Mouse (Mus musculus) liver (tissue): Measurements from ENCODE around the gene Zfp319.
"Not testable (repeated sequence)": the region's sequence is repeated elsewhere in the genome, so short reads cannot be mapped to it uniquely, and the experiment has no call there.

ENCODE experiments used
- DNase-seq: peaks from one replicate; pipeline ENCODE4 v3.0.0-alpha.2; 2020; ENCODE audit warnings: mixed read lengths

Gene Zfp319

GRCm38 (mm10) chr8:95331720-95332436 is at the start of gene Zfp319, which contains the start of gene Usb1:
Gene Zfp319, minus strand, starts transcription at chr8:95331950.
Gene Usb1, plus strand, starts transcription at chr8:95332284.
- peak; percentile 95 for DNase-seq

- no peak for DNase-seq
These were observed 49.2 kb upstream of the Zfp319 start for GRCm38 (mm10) chr8:95380953-95381352.

- not testable (repeated sequence) for DNase-seq
These were observed 47.2 kb upstream of the Zfp319 start for GRCm38 (mm10) chr8:95378928-95379327.

DNA sequence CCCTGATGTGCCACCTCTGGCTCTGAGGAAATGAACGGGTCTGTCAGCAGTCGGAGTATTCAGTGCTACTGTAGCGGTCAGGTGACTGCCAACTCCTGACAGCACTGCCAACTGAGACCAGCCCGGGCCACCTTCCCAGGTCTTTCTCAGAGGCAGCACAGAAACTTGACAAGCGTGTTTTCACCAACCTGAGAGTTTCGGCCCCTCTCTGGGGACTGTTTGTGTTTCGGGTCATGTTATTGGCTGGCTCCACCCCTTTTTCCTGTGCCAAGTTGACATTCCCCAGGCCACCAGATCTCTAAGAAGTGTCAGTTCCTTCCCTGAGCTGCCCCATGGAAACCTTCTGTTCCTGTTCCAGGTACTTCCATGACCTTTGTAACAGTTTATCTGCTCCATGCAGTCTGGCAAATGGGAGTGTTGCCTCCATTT is 46.1 kb upstream of the Zfp319 start:
- DNase-seq = no peak

GRCm38 (mm10) chr8:95377101-95377500 is 45.4 kb upstream of the Zfp319 start:
- no peak for DNase-seq

DNA sequence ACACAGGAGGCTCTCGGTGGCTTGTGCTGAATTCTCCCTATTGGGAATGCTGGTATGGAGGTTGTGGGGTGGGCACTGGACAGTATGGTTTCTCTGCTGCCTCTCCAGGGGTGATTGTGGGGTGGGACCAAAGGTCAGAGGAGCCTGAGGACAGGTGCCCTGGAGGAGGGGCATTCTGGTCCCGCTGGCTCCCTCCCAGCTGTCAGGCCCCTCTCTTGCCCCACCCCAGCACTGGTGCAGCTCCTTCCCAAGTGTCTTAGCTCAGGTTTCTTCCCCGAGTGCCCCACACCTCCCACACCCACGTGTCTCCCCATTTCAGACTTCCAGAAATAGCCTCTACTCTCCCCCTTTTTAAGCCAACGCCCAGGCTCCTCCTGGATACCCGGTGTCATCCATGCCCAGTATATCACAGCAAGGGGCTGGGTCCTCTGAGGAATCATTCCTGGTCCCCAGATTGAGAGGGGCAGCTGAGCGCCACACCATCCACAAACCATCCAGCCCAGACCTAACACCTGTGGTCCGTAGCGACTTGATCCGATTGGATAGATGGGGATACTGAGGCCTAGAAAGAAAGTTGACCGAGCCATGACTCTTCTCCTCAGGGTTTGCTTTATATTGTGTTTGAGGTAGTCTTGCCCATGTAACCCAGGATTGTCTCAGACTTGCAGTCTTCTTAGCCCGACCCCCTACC is 44.7 kb upstream of the Zfp319 start:
- DNase-seq = no peak

DNA sequence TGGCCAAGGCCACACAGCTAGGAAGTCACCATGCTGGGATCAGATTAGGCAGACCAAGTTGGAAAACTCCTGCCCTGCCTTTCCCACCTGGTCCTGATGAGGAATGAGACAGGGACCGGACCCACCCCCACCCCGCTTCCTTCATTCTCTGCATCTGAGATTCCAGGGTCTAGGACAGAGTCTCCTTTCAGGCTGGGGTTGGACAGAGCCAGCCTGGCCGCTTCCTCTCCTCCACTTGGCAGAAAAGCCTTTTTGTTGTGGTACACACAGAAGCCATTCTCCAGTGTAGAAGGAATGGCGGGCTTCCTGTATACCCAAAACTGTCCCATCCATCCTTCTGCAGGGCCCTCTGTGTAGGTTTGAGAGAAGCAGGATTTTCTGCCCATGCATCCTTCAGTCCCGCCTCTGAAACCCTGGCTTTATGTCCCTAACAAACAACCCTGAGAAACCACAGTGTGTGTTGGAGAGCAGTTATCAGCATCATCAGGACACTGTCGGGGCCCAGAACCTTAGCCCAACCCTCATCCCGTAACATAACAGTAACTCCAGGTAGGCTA is 43.7 kb upstream of the Zfp319 start:
- DNase-seq = no peak

DNA sequence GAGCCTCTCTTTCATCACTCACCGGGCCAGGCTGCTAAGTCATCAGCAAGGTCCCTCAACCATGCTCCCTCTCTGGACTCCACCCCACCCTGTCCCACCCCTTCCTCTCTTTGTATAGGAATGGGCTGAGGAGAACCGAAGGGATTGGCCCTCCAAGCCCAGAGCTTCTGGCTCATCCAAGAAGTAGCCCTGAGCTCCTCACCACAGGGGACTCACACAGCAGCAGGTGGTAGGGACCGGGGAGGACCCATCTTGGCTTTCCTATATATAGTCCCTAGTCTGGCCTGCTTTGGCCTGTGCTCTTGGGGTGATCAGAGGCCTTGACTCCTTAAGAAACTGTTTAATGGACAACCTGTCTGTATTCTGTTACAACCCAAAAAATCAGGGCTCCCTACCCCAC is 42.7 kb upstream of the Zfp319 start:
- no peak for DNase-seq

DNA sequence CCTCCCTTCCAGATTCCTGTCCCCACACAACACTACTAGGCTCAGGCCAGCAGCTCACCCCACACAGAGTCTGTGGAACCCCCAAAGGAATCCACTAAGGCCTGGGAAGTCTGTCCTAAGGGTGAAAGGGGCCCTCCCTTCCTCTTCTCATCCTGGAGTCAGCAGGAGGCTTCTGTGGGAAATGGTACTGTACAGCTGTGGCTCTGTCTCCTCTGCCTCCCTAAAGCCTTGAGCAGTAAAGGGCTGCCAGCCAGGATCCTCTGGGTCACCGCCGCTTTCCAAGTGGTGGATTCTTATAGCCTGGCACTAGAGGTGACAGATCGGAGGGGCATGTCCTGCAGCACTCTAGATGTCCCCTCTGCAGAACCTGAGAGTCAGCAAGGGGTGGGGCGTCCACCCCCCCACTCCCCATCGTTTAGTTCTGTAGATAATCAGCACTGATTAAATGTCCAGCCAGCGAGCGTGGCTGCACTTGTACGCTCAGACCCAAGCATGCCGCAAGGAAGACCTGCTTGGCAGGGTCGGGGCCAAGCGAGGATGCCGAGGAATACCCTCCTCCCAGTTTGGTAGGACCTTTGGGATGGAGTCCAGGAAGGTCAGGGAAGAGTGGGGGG is 41.7 kb upstream of the Zfp319 start:
- no peak for DNase-seq

DNA sequence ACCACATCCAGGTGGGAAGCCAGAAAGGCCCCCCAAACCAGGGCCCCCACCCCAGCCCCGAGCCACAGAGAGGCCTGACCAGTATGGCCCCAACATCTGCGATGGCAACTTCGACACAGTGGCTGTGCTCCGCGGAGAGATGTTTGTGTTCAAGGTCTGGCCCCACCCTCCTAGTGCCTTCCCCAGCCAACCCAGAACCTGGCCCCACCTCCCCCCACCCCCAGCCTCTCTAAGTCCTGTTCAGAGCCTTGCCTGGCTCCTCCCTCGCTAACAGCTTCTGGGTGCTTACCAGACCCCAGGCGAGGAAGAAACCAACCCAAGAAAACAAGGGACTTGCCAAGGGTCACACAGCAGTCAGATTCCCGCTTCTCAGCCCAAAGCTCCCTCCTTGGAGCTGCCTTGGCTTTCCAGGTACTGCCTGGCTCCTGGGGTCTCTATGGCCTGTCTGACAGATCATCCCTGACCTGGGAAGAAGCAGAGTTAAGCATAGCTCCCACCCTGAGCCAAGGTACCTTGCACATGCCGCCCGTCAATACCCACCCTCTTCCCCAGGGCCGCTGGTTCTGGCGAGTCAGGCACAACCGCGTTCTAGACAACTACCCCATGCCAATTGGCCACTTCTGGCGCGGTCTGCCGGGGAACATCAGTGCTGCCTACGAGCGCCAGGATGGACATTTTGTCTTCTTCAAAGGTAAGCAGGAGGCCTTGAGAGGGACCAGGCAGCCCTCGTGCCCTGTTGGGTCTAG is 38.0 kb upstream of the Zfp319 start:
- peak; percentile 66 for DNase-seq

DNA sequence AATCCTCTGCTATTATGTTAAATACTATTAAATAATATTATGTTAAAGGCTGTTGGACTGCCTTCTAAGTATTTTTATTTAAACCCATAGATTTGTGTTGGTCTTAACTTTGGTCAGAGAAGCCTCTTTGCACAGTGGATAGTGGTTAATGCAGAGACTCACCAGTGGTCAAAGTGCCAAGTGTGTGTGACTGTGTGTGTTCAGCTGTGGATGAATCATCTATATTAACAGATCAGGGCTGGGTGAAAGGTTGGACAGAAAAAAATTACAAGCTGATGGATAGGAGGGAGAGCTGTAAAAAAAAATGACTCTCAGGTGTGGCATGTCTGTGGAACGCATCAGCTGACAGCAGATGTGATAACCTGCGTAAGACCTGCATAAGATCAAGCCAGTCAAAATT is 32.1 kb upstream of the Zfp319 start:
- no peak for DNase-seq

- DNase-seq = no peak
These were observed 30.5 kb upstream of the Zfp319 start for GRCm38 (mm10) chr8:95362272-95362671.

DNA sequence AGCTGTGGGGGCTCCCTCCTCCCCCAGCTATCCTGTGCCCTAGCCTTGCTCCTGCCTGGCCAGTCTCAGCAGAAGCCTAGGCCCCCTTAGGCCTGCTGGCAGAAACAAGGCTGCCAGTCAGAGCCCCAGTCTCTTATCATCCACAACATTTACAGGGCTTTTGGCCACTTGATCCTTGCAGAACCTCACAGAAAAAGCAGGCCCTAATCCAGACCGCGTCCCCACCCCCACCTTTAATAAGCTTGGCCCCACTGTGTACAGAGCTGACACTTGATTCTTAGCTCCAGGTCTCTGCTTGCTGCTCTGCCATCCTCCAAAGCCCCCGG is 29.2 kb upstream of the Zfp319 start:
- DNase-seq = no peak

- peak; percentile 52 for DNase-seq
These were observed 28.6 kb upstream of the Zfp319 start for GRCm38 (mm10) chr8:95360181-95361015.

GRCm38 (mm10) chr8:95358550-95359411 is 27.0 kb upstream of the Zfp319 start:
- DNase-seq = no peak

- DNase-seq = no peak
These were observed 22.9 kb upstream of the Zfp319 start for GRCm38 (mm10) chr8:95354606-95355005.

DNA sequence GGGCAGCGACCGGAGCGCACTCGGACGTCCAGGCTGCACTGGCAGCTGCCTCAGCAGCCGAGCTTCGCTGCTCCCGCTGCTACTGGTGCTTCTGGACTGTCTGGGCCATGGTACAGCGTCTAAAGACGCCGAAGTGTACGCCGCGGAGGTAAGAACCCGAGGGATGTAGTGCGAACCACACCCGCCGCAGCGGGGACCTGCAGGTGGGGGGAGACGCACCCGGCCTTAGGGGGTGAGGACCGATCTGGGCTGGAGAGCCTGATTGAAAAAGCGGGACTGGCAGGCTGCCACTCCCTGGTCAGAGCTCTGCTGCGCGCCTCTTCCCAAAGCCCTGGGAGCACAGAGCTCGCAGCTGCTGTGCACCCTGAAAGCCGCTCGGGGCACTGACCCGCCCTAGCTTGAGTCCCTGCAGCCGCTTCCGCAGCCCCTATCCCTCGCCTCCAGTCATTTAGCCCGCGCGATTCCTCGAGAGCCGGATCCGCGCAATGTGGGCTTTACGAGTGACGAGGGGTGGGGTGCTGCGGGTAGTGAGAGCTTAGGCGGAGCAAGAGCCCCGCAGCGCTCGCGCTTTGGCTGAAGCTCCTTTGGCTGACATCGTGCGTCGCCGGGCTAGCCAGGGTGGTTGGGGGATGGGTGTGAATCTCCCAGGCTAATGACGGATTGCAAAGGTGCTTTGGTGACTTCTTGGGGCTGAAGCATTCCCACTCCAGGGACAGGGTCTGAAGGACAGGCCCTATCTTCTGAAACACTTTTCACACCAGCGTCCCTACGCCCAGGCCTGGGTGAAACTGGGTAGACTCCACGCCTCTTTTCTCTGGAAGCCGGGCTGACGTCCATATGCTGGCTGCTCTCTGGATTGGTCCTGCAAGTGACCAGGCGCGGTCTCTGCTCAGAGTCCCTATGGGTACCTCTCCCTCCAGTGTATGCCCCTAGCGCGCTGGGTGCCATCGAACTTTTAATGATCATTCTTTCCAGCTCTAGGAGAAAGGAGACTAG is 21.4 kb upstream of the Zfp319 start:
- DNase-seq = no peak

DNA sequence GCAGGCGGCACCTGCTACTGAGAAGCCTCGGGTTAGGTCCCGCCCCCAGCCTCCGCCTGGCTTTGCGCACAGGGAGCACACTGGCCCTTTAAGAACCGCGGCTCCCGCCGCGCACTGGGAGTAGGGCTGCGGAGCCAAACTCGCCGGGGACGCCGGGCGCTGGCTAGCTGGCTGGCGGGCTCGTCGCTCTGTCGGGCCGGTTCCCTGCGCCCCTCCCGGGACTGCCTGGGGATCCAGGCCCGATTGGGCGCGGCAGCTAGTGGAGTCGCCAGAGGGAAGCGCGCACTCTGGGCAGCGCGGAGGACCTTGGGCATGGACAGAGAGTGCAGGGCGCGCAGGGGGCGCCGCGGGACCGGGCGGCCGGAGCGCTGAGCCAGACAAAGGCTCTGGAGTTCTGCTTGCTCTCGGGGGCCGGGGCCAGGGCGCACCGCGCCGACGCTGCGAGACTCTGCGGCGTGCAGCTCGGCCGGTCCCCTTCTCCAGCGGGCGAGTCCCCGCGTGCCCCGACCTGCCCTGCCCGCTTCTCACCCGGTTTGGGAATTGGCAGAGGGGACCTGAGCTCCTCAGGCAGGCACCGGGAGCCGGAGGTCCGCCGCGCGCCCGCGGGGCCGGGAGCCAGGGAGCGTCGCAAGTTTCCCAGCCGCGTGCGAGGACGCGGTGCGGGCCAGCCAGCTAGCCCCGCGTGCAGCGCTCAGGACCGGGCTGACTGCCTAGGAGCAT is 20.6 kb upstream of the Zfp319 start, which contains the start of gene Mmp15:
Mmp15 (plus strand) TSS at position 118 of the 720 bp plus-strand sequence.
- peak; percentile 57 for DNase-seq

DNA sequence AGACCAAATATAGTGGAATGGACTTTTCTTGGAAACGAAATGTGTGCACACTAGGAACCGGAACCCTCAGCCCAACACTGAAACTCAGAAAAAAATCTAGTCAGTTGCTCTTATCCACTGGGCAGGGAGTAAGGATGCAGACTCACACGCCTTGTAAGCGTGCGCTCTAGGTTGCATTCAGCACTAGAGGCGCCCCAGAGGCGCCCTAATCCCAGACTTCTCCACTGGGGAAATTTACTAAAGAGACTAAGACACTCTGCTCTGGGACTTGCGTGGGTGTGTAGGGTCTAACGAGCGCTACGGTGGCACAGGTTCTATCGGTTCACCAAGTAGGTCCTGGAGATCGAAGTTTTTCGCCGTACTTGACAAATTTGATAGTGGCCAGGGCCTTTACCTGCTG is 19.7 kb upstream of the Zfp319 start:
- no peak for DNase-seq
